Mouse (Mus musculus): ENCODE measurements around the gene Gm8882.
"Not testable (repeated sequence)": the region's sequence is repeated elsewhere in the genome, so short reads cannot be mapped to it uniquely, and the experiment has no call there.

Gm8882 gene

GRCm38 (mm10) chr6:132364034-132364433 is at the start of gene Gm8882:
Gene Gm8882 (minus strand): TSS chr6:132364134.
- not testable (repeated sequence) for DNase-seq (ENCODE audit: low spot score in 2 of 2)

GRCm38 (mm10) chr6:132314657-132315056 is 49.3 kb downstream of the Gm8882 start, which contains the start of gene Prpmp5:
Gene Prpmp5 (minus strand): TSS chr6:132314757.
- DNase-seq (ENCODE audit: low spot score in 2 of 2): not testable (repeated sequence)

All from spleen, postnatal 36 days (tissue).